Mouse (Mus musculus) MN1 (cell line): Measurements from ENCODE around the gene Fnip2.

Source experiments
- DNase-seq: peaks from one replicate; pipeline ENCODE4 v3.0.0-alpha.2; 2016; ENCODE audit warnings: low spot score

Fnip2 gene

GRCm38 (mm10) chr3:79528451-79528850 is 39.1 kb downstream of the Fnip2 start:
- DNase-seq = no peak

DNA sequence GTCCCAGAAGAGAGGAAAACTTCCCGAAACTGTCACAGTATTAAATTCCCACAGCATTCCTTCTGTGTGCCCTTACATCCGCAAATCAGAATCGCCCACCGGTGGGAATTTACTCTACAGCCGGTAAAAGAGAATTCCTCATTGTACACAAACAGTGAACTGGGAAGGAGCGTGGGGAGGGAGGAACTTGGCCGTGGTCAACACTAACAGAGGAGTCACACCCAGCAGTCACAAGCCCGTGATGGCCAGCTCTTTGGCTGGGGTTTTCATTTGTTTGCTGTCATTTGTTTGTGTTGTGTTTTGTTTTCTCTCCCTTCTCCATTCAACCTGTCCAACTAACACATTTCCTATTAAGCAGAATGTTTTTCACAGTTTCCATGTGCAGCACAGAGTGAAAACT is 39.7 kb downstream of the Fnip2 start:
- DNase-seq = no peak

GRCm38 (mm10) chr3:79527521-79527920 is 40.1 kb downstream of the Fnip2 start:
- no peak for DNase-seq

DNA sequence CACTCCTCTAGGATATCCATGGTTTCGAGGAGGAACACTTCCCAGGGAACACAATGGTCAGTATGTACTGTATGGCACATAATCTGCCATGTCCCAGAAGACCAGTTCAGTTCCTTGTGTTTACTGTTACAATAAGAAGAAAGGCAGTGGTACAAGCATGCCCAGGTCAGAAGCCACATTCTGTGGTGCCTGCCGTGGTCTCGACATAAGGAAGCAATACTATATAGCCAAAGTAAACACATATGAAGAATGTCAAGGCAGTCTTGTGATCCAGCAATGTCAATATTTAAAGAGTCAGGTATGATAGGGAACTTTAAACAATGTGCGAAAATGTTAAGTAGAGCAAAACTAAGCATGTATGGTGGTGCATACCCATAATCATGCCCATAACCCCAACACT is 44.2 kb downstream of the Fnip2 start:
- DNase-seq = no peak

DNA sequence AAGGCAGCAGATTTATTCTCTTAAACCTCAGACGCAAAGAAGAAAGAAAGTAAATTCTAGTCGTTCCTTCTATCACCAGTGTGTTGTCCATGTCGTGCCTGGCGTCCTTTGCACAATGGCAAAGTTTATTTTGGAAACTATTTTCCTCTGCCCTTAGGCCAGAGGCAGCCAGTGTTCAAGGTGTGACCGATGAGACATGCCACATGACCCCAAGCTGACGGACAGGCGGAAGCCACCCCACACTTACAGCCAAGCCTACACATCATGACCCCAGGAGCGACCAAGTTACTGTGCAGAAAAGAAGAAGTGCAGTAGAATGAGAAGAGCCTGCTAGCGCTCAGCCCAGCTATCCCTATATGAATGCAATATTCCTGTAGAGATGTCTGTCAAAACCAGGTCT is 47.7 kb downstream of the Fnip2 start:
- no peak for DNase-seq

DNA sequence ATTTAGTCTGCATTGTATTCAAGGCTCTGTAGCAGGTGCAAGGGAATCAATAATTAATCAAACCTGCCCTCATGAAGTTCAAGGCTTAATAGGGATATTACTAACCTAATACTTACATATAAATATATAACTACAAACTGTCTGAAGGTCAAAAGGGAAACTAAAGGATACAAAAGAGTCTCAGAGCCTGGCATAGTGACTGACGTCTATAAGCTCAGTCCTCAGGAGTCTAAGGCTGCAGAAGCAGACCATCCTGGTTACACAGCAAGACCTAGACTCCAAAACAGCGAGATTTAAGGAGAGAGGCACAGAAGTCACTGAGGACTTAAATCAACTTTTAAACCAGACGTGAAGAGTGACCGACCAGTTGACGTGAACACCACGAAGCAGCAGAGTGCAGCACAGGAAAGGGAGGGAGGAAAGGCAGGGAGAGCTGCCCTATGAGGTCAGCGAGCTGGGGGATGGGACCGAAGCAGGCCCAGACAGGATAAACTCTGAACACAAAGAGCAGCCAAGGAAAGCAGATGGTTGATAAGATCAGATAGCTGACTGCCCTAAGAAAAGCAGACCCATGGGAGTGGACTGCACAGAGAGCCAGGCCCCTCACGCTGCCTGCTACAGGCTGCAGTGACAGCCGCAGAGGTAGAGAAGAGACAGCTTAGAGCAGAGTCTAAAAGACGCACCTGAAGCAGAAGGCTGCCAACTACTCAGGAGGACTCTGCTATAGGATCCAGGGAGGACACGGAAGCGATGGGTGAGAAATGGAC is 48.7 kb downstream of the Fnip2 start:
- DNase-seq = peak; percentile 84

GRCm38 (mm10) chr3:79517884-79518591 is 49.6 kb downstream of the Fnip2 start:
- no peak for DNase-seq

GRCm38 (mm10) chr3:79516958-79517357 is 50.6 kb downstream of the Fnip2 start:
- no peak for DNase-seq

DNA sequence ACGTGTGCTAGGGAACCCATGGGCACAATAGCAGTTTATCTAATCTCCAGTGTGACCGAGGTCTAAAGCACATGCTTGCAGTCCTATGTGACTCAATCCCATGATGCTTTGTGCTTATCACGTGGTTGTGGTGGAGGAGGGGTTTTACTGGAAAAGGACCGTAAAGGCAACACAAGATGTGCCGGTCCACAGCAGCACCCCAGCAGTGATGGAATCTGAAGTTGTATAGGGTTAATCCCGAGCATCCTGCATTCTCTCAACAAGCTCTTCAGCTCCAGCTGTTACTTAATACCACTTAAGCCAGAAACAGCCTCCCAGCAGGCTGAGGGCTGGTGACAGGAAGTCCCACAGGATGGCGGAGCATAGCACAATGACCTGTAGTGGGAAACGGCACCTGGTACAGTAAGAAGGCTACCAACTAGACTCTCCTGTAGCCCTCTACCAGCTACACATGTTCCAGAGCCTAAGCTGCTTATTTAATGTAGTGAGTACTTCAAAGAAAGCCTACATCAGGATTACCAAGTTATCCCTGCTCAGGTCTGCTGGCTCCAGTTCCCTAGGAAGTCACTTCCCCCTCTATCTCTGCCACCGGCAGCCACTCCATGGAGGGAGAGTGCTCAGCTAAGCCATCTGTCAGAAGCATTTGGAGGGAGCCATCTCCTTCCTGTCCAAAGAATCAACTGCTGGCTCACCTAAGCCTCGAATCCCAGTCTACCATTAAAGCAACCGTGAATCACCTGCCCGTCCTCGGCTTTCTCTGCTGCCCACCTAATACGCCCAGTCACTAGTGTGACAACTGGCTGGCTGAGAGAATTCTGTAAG is 51.3 kb downstream of the Fnip2 start:
- no peak for DNase-seq

DNA sequence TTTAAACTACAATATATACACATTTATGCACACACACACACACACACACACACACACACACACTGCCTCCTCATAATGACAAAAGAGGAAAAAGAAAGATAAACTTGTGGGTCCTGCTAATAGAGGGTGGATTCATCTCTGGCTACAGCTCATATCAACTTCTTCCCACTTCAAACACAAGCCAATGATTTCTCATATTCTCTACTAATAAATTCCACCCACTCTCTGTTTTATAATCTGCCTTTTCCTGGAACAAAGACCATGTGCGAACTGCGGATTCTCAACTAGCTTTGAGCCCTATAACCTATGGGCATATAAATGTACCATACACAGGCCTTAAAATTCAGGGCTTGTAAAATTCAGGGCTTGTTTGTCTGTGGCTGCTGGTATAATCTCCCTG is 53.3 kb downstream of the Fnip2 start:
- no peak for DNase-seq

DNA sequence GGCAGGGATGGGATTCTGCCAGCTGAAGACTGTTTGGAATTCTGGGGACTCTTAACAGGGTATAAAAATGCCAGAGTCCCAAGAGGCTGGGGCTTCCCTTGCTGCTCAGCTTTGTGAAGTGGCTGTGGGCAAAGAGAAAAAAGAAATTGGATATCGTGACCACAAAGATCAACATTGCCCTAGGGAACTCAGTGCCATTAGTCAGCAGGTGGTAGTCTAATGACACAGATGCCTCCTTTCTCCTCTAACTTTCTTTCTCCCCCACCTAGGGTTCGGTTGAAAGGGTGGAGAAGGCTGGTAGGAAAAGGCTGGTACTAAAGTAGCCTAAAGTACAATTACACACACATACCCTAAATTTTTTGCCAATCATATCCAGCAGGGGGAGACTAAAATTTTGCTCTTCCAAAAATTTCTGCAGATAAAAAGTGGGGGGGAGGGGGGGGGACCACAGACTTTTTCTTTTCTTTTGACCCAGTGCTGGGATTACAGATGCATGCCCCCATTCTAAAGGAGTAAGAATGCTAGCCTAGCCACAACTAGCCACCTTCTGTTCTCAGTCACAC is 66.3 kb downstream of the Fnip2 start:
- DNase-seq = no peak

GRCm38 (mm10) chr3:79500279-79500678 is 67.3 kb downstream of the Fnip2 start:
- no peak for DNase-seq

- no peak for DNase-seq
These were observed 70.9 kb downstream of the Fnip2 start for GRCm38 (mm10) chr3:79496668-79497067.

DNA sequence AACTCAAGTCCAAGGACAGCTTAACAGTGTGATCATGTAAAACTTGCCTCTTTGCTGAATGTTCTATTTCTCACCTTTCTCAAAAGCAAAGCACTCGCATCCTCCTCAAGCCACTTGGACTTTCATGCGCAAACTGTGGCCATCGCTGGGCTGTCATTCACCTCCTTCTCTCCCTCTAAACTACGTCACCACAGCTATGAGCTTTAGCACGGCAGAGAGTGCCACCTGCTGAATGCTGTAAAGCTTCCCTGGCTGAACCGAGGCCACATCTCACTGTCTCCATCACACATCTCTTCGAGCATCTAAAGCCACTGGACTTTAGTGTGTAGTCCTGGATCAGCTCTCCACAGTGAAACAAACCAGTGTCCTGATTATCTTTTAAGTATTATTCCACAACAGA is 72.4 kb downstream of the Fnip2 start:
- DNase-seq = no peak

DNA sequence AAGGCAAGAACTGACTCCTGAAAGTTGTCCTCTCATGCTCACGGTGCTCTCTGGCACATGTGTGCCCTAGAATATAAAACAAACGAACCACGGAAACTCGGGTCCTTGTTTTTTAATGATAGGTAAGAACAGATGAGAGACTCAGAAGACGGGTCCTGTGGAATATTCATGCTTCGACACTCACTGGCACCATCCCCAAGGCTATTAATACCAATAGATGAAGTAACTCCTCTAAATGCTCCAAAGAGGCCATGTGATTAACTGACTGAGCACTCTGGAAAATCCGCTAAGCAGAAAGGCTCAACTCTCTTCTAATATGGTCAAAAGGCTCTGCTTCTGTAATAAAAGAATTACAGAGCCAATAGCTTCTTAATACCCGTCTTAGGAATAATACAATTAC is 73.6 kb downstream of the Fnip2 start:
- DNase-seq = no peak

GRCm38 (mm10) chr3:79493064-79493463 is 74.5 kb downstream of the Fnip2 start:
- DNase-seq = no peak

GRCm38 (mm10) chr3:79491614-79492013 is 76.0 kb downstream of the Fnip2 start:
- no peak for DNase-seq

GRCm38 (mm10) chr3:79490102-79490501 is 77.5 kb downstream of the Fnip2 start:
- no peak for DNase-seq

DNA sequence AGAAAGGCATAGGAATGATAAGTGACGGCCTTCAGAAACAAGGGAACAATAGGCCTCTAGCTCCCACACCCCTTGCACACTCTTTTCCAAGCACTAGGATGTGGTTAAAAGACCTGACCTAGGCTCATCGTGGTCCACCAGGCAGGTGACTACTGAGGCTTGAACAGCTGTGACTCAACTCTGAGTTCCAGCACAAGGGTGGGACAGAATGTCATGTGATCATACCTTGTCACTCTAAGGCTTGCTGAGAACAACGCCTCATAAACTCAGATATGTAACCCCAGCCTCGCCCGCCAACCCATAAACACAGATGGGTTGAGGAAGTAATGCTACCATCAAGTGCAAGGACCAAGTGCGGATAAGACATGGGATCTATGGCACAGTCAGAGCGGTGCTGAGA is 79.6 kb downstream of the Fnip2 start:
- DNase-seq = no peak

- no peak for DNase-seq
These were observed 83.1 kb downstream of the Fnip2 start for GRCm38 (mm10) chr3:79484286-79485063.

GRCm38 (mm10) chr3:79478880-79479279 is 88.7 kb downstream of the Fnip2 start:
- DNase-seq = no peak

DNA sequence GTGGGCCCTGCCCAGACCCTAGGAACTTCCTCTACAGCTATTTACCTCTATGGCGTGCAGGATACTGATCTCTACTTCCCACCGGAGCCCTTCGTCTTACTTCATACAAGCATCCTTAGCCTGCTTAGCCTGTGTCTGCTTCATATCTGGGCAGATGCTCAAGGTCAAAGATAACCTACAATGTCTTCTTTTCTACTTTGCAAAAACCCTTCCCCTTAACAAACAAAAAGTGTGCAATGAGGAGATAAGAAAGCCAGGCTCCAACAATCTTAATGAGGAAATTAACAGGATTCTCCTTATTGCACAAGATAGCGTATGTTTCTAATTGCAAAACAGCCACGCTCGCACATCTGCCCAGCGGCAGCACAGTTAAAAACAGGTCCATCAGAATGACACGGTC is 89.2 kb downstream of the Fnip2 start:
- peak; percentile 9 for DNase-seq
